Mouse (Mus musculus): ENCODE results near the gene Rad51b. TPM values are rescaled to one million over a fixed set of nuclear protein-coding genes. Genes with fewer than 3 reads are reported as not detected.

Gene Rad51b
- polyA plus RNA-seq, 1 experiment from 2014 or later = 10.0 TPM

DNA sequence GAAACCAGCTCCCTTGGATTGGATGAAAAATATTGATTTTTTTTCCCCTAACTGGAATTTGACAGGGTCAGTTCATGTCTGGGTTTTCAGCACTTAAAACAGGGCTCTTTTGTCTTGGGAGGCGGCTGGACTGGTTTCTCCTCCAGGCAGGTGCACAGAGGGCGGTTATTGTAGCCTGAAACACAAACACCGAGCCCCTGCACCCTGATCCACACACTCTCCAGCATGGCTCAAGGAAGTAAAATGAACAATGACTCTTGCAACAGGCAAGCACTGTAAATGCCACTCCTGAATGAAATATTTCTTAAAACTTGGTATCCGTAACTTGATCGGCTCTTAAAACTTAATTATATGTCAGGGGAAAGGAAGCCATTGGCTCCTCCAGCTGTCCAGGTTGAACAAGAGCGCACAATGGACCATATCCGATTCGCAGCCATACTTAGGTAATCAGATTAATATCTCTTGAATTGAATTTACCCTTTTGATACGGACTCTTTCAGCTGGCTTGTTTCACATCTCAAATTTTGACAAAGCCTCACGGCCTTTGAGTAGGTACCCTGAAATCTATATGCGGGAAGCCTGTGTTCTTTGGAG, 377.9 kb downstream of the Rad51b start:
- Histone ChIP-seq H3K27ac (ENCODE audit: low read depth) (peak overlapping the region; percentile 81), H3K4me1 (replicated peaks; ENCODE audit: control insufficient read depth, insufficient read depth, low read length) (peaks cover 29% of the 10 kb centered on the region), H3K4me3 (ENCODE audit: low read depth, low read length) (no peak overlapping the region), H3K9me3 (ENCODE audit: control insufficient read depth, low read length) (no peaks in the 10 kb centered on the region), H3K27me3 (replicated peaks; ENCODE audit: control insufficient read depth, insufficient read depth, low read length) (no peaks in the 10 kb centered on the region), H3K9ac (ENCODE audit: low read length) (no peak overlapping the region), H3K36me3 (ENCODE audit: control insufficient read depth, insufficient read depth, low read length) (no peaks in the 10 kb centered on the region), H3K4me2 (ENCODE audit: low read length) (peak overlapping the region; percentile 18; the same call in 1 of the 2 replicates)
- 65% methylated on average over 11 of the region's 11 CpGs for WGBS
- ATAC-seq (replicated peaks; ENCODE audit: low FRiP score, low TSS enrichment, low read depth) (peak; percentile 90), DNase-seq (ENCODE audit: low spot score) (peak; percentile 63)

DNA sequence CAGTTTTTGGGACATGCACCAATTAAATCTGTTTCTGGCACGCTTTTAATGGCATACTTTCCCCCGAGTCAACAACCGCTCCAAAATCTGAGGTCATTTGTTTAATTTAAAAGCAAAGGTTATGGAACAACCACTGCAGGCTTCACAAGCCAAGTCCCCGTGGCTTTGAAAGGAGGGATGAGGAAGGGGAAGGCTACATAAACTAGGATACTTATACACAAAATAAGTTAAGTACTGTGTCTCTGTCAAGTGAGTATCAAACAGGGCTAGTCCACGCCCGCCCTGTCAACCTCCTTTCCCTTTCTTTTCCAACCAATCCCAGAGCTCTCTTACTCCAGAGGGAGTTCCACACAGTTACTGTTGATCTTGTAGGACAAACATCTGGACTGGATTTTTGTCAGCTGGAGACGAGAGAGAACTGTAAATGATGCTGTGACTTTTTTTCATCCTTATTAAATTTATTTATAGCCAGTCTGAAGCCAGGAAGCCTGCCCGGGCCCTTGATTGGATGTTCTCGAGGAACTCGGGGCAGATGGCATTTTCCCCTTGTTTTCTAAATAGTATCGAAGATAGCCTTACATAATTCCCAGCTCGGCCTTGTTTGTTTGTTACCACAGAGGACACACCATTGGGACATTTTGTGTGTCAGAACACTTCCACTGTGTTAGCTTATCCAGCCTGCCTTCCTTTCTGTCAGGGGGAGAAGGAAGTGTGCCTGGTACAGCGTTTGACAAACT, 378.5 kb downstream of the Rad51b start:
- H3K36me3 ChIP-seq (ENCODE audit: control insufficient read depth, insufficient read depth, low read length) = no peaks in the 10 kb centered on the region
- WGBS = 33% methylated on average over 13 of the region's 13 CpGs
- peak overlapping the region; percentile 81 for H3K27ac ChIP-seq (ENCODE audit: low read depth)
- no peaks in the 10 kb centered on the region for H3K9me3 ChIP-seq (ENCODE audit: control insufficient read depth, low read length)
- H3K27me3 ChIP-seq (replicated peaks; ENCODE audit: control insufficient read depth, insufficient read depth, low read length) = no peaks in the 10 kb centered on the region
- no peak overlapping the region for H3K9ac ChIP-seq (ENCODE audit: low read length)
- peaks cover 35% of the 10 kb centered on the region for H3K4me1 ChIP-seq (replicated peaks; ENCODE audit: control insufficient read depth, insufficient read depth, low read length)
- no peak overlapping the region for H3K4me3 ChIP-seq (ENCODE audit: low read depth, low read length)
- peak overlapping the region; percentile 18; the same call in 1 of the 2 replicates for H3K4me2 ChIP-seq (ENCODE audit: low read length)
- DNase-seq (ENCODE audit: low spot score) (peak; percentile 65), ATAC-seq (replicated peaks; ENCODE audit: low FRiP score, low TSS enrichment, low read depth) (peak; percentile 67)

DNA sequence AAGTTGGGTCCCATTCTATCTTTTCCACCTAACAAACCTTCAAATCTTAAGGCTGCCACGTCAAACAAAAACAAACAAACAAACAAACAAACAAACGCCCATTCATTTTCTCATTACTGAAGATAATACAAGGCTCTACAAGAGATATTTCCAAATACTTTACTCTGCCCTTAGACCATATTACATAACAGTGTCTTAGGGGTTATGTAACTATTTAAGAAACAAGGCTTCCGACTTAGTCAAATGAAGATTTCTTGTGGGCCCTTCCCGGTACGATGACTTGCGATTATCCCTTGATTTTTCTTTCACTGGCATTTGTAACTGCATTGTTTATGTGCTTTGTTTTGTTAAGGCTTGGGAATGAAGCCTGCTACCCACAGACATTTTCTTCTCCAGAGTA, 379.2 kb downstream of the Rad51b start:
- Histone ChIP-seq H3K9me3 (ENCODE audit: control insufficient read depth, low read length) (no peaks in the 10 kb centered on the region), H3K27ac (ENCODE audit: low read depth) (peak overlapping the region; percentile 81), H3K27me3 (replicated peaks; ENCODE audit: control insufficient read depth, insufficient read depth, low read length) (no peaks in the 10 kb centered on the region), H3K9ac (ENCODE audit: low read length) (no peak overlapping the region), H3K4me1 (replicated peaks; ENCODE audit: control insufficient read depth, insufficient read depth, low read length) (peaks cover 35% of the 10 kb centered on the region), H3K4me3 (ENCODE audit: low read depth, low read length) (no peak overlapping the region), H3K4me2 (ENCODE audit: low read length) (no peak overlapping the region), H3K36me3 (ENCODE audit: control insufficient read depth, insufficient read depth, low read length) (no peaks in the 10 kb centered on the region)
- ATAC-seq (replicated peaks; ENCODE audit: low FRiP score, low TSS enrichment, low read depth) (no peak), DNase-seq (ENCODE audit: low spot score) (no peak)
- WGBS = 73% methylated on average over 6 of the region's 6 CpGs

DNA sequence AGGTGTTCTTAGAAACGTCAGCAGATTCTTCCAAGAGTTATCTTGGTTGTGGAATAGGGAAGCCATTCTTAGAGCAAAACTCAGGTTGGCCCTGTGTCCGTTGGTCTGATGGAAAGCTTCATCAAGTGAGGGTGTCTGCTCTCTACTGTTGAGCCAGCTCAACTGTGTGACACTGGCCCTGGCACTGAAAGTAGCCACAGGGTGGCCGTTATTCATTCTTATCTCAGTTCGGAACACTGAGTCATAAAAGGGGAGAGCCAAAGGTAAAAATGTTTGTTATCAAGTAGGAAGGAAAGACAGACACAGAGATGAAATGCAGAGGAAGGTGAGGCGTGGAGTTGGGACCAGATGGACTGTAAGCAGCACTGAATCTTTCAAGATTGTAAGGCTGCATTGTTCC, 379.8 kb downstream of the Rad51b start:
- Histone ChIP-seq H3K36me3 (ENCODE audit: control insufficient read depth, insufficient read depth, low read length) (no peaks in the 10 kb centered on the region), H3K27ac (ENCODE audit: low read depth) (peak overlapping the region; percentile 81; the same call in 1 of the 2 replicates), H3K27me3 (replicated peaks; ENCODE audit: control insufficient read depth, insufficient read depth, low read length) (no peaks in the 10 kb centered on the region), H3K4me1 (replicated peaks; ENCODE audit: control insufficient read depth, insufficient read depth, low read length) (peaks cover 35% of the 10 kb centered on the region), H3K9ac (ENCODE audit: low read length) (no peak overlapping the region), H3K4me3 (ENCODE audit: low read depth, low read length) (no peak overlapping the region), H3K9me3 (ENCODE audit: control insufficient read depth, low read length) (no peaks in the 10 kb centered on the region), H3K4me2 (ENCODE audit: low read length) (no peak overlapping the region)
- WGBS = 63% methylated on average over 5 of the region's 5 CpGs
- no peak for DNase-seq (ENCODE audit: low spot score)
- ATAC-seq (replicated peaks; ENCODE audit: low FRiP score, low TSS enrichment, low read depth) = no peak

DNA sequence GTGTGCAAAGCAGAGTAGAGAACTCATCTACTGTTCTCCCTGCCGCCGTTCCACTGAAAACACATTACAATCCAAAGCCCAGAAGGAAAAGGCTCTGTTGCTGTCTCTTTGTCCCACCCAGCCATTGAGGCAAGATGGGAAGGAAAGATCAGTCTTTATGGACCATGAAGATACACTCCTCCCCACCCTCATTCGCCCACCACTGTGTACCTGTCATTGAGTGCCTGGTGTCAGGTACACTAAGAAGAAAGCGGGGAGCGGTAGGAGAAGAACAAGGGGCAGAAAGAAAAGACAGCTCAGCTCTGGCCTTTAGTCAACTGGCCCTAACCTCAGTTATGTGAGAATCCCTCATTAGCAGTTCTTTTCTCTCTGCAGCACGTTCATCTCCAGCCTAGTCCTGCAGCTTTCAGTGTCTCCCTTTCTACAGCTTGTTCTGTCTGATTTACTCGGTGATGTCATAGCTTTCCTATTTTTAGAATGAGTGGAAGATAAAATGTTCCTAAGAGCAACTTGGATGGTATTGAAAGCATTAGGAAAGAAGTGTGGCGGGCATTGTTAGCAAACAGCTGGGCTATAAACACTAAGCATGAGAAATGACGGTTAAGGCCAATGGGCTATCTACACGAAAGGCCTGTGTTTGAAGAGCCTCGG, 382.3 kb downstream of the Rad51b start:
- no peaks in the 10 kb centered on the region for H3K9me3 ChIP-seq (ENCODE audit: control insufficient read depth, low read length)
- no peaks in the 10 kb centered on the region for H3K36me3 ChIP-seq (ENCODE audit: control insufficient read depth, insufficient read depth, low read length)
- no peak overlapping the region for H3K4me3 ChIP-seq (ENCODE audit: low read depth, low read length)
- no peak overlapping the region for H3K9ac ChIP-seq (ENCODE audit: low read length)
- 65% methylated on average over 11 of the region's 11 CpGs for WGBS
- no peak for ATAC-seq (replicated peaks; ENCODE audit: low FRiP score, low TSS enrichment, low read depth)
- H3K4me2 ChIP-seq (ENCODE audit: low read length) = no peak overlapping the region
- peak overlapping the region; percentile 44 for H3K27ac ChIP-seq (ENCODE audit: low read depth)
- no peaks in the 10 kb centered on the region for H3K27me3 ChIP-seq (replicated peaks; ENCODE audit: control insufficient read depth, insufficient read depth, low read length)
- no peak for DNase-seq (ENCODE audit: low spot score)
- H3K4me1 ChIP-seq (replicated peaks; ENCODE audit: control insufficient read depth, insufficient read depth, low read length) = peaks cover 44% of the 10 kb centered on the region

DNA sequence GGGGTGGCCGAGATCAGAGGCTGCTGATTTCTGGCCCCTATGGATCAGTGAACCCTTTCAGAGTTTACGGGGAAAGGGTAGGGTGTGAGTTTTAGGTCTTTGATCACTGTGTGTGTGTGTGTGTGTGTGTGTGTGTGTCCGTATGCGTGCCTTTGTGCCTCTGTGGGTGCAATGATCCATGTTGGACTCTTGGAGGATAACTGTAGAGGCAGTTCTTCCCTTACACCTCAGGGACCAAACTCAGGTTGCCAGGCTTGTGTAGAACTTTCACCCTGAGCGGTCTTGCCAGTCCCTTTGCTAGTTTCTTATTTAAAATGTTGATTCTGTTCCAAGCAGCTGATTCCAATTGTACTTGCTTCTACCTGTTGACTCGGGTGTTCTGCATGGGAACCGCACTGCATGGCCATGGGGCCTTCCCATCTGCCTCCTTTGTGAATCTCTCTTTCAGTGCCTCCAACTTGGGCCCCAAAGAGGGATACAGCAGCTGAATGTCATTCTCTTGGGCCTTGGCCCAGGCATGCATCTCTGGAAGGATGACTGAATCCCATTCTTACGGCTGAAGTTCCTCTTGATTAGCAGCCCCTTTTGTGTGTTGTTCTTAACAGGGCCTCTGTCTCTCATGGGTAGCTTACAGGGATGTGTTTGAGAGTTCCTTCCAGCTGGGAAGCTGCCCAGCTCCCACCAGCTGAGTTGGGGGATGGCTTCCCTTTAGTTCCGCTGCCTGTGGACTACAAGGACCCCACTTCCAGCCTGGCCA, 383.0 kb downstream of the Rad51b start:
- H3K4me1 ChIP-seq (replicated peaks; ENCODE audit: control insufficient read depth, insufficient read depth, low read length) = peaks cover 42% of the 10 kb centered on the region
- no peaks in the 10 kb centered on the region for H3K36me3 ChIP-seq (ENCODE audit: control insufficient read depth, insufficient read depth, low read length)
- no peak overlapping the region for H3K4me2 ChIP-seq (ENCODE audit: low read length)
- H3K4me3 ChIP-seq (ENCODE audit: low read depth, low read length) = no peak overlapping the region
- H3K9me3 ChIP-seq (ENCODE audit: control insufficient read depth, low read length) = no peaks in the 10 kb centered on the region
- DNase-seq (ENCODE audit: low spot score) (no peak), ATAC-seq (replicated peaks; ENCODE audit: low FRiP score, low TSS enrichment, low read depth) (no peak)
- no peaks in the 10 kb centered on the region for H3K27me3 ChIP-seq (replicated peaks; ENCODE audit: control insufficient read depth, insufficient read depth, low read length)
- peak overlapping the region; percentile 44 for H3K27ac ChIP-seq (ENCODE audit: low read depth)
- 84% methylated on average over 9 of the region's 9 CpGs for WGBS
- H3K9ac ChIP-seq (ENCODE audit: low read length) = no peak overlapping the region

DNA sequence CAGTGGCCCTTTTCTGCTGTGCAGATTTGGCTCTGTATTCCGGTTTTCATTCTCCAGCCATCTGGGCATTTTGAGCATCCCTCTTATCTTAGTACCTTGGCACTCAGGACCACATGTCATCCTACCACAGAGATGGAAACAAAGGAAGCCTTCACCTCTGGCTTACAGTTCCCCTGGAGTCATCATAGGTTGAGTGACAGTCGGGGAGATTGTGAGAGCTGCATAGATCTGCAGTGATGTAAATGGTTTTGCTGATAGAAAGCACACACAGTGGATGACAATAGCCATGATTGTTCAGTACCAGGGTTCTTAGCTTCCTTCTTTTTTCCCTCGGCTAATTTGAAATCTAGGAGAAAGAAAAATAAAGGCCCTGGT, 383.6 kb downstream of the Rad51b start:
- Histone ChIP-seq H3K4me3 (ENCODE audit: low read depth, low read length) (no peak overlapping the region), H3K4me1 (replicated peaks; ENCODE audit: control insufficient read depth, insufficient read depth, low read length) (peaks cover 36% of the 10 kb centered on the region), H3K27ac (ENCODE audit: low read depth) (peak overlapping the region; percentile 44; the same call in 1 of the 2 replicates), H3K9me3 (ENCODE audit: control insufficient read depth, low read length) (no peaks in the 10 kb centered on the region), H3K27me3 (replicated peaks; ENCODE audit: control insufficient read depth, insufficient read depth, low read length) (no peaks in the 10 kb centered on the region), H3K9ac (ENCODE audit: low read length) (no peak overlapping the region), H3K36me3 (ENCODE audit: control insufficient read depth, insufficient read depth, low read length) (no peaks in the 10 kb centered on the region), H3K4me2 (ENCODE audit: low read length) (no peak overlapping the region)
- ATAC-seq (replicated peaks; ENCODE audit: low FRiP score, low TSS enrichment, low read depth) (no peak), DNase-seq (ENCODE audit: low spot score) (no peak)
- WGBS = 69% methylated on average over 3 of the region's 3 CpGs

DNA sequence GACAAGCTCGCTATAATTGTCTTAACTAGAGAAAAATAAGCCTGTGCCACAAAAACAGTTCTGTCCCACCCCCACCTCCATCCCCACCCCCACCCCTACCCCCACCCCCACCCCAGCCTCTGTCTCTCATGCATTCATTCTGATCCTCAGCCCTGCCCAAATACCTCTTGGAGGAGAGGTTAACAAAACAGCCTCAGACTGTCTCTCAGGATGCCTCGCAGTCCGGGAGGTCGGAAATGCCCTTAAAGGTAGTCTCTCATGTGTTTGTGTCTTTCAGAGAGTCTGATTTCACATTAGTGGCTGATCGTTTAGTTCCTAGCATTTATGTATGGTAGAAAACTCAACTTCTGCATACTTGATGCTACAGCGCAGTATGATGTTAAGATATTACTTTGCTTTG, 384.5 kb downstream of the Rad51b start:
- no peak for ATAC-seq (replicated peaks; ENCODE audit: low FRiP score, low TSS enrichment, low read depth)
- Histone ChIP-seq H3K27ac (ENCODE audit: low read depth) (no peak overlapping the region), H3K9me3 (ENCODE audit: control insufficient read depth, low read length) (no peaks in the 10 kb centered on the region), H3K4me1 (replicated peaks; ENCODE audit: control insufficient read depth, insufficient read depth, low read length) (peaks cover 28% of the 10 kb centered on the region), H3K27me3 (replicated peaks; ENCODE audit: control insufficient read depth, insufficient read depth, low read length) (no peaks in the 10 kb centered on the region), H3K4me2 (ENCODE audit: low read length) (no peak overlapping the region), H3K9ac (ENCODE audit: low read length) (no peak overlapping the region), H3K4me3 (ENCODE audit: low read depth, low read length) (no peak overlapping the region), H3K36me3 (ENCODE audit: control insufficient read depth, insufficient read depth, low read length) (no peaks in the 10 kb centered on the region)
- WGBS = 81% methylated on average over 6 of the region's 6 CpGs
- no peak for DNase-seq (ENCODE audit: low spot score)
